Mouse (Mus musculus) activated CD4-positive, CD25-positive, alpha-beta regulatory T cell, adult 4 months (primary cell): ENCODE data around the gene Rpl37. TPM values are rescaled to one million over a fixed set of nuclear protein-coding genes. Genes with fewer than 3 reads are reported as not detected.

Experiments used
- ATAC-seq: one replicate; pipeline ENCODE4 v1.8.0; 2017
- polyA plus RNA-seq, 2 experiments: library from polyadenylated mRNA; unstranded; fragments of 100-300 nt; shearing (Covaris generic); gene quantifications; one replicate each; pipeline ENCODE4 v1.2.1; 2017

The Rpl37 gene
- 1,000 to 10,000 TPM; 2,142 to 2,785 TPM for polyA plus RNA-seq

- peak; percentile 95 for ATAC-seq
These were observed at the start of gene Rpl37 for GRCm38 (mm10) chr15:5116270-5117030. Gene Rpl37, plus strand, starts transcription at chr15:5116645.

- no peak for ATAC-seq
These were observed 47.5 kb upstream of the Rpl37 start for GRCm38 (mm10) chr15:5068801-5069518.

- no peak for ATAC-seq
These were observed 35.2 kb upstream of the Rpl37 start for GRCm38 (mm10) chr15:5081235-5081634.

GRCm38 (mm10) chr15:5086162-5086561, 30.3 kb upstream of the Rpl37 start:
- peak; percentile 50 for ATAC-seq

- ATAC-seq: peak; percentile 77
These were observed 27.4 kb upstream of the Rpl37 start for GRCm38 (mm10) chr15:5088850-5089608.

- ATAC-seq: no peak
These were observed 26.3 kb upstream of the Rpl37 start for GRCm38 (mm10) chr15:5090131-5090530.

- ATAC-seq: no peak
These were observed 20.7 kb upstream of the Rpl37 start for GRCm38 (mm10) chr15:5095534-5096301.

- ATAC-seq: no peak
These were observed 19.1 kb upstream of the Rpl37 start for GRCm38 (mm10) chr15:5097376-5097775.

GRCm38 (mm10) chr15:5102312-5102711, 14.1 kb upstream of the Rpl37 start:
- no peak for ATAC-seq

- ATAC-seq: no peak
These were observed 10.6 kb upstream of the Rpl37 start for GRCm38 (mm10) chr15:5105891-5106290.

- peak; percentile 33 for ATAC-seq
These were observed 10.2 kb upstream of the Rpl37 start for GRCm38 (mm10) chr15:5106293-5106692.

GRCm38 (mm10) chr15:5107686-5108654, 8.5 kb upstream of the Rpl37 start, which contains the start of gene Card6:
Gene Card6, minus strand, starts transcription at chr15:5108539.
- peak; percentile 91 for ATAC-seq

GRCm38 (mm10) chr15:5108655-5109040, 7.8 kb upstream of the Rpl37 start:
- ATAC-seq: no peak

GRCm38 (mm10) chr15:5112651-5113050, 3.8 kb upstream of the Rpl37 start:
- no peak for ATAC-seq

GRCm38 (mm10) chr15:5115173-5115572, 1.3 kb upstream of the Rpl37 start:
- ATAC-seq: no peak

GRCm38 (mm10) chr15:5117031-5117601, 671 bp downstream of the Rpl37 start:
- ATAC-seq: no peak

- no peak for ATAC-seq
These were observed 2.2 kb downstream of the Rpl37 start for GRCm38 (mm10) chr15:5118626-5119025.

- ATAC-seq: no peak
These were observed 2.7 kb downstream of the Rpl37 start for GRCm38 (mm10) chr15:5119192-5119591.

GRCm38 (mm10) chr15:5119707-5120106, 3.3 kb downstream of the Rpl37 start:
- ATAC-seq: no peak

GRCm38 (mm10) chr15:5121535-5122313, 5.3 kb downstream of the Rpl37 start:
- ATAC-seq: no peak
